Mouse (Mus musculus): ENCODE data around the gene Ror1.
A peak's percentile ranks its signal among the peaks of the same experiment; 100 is the strongest.

Ror1 gene

DNA sequence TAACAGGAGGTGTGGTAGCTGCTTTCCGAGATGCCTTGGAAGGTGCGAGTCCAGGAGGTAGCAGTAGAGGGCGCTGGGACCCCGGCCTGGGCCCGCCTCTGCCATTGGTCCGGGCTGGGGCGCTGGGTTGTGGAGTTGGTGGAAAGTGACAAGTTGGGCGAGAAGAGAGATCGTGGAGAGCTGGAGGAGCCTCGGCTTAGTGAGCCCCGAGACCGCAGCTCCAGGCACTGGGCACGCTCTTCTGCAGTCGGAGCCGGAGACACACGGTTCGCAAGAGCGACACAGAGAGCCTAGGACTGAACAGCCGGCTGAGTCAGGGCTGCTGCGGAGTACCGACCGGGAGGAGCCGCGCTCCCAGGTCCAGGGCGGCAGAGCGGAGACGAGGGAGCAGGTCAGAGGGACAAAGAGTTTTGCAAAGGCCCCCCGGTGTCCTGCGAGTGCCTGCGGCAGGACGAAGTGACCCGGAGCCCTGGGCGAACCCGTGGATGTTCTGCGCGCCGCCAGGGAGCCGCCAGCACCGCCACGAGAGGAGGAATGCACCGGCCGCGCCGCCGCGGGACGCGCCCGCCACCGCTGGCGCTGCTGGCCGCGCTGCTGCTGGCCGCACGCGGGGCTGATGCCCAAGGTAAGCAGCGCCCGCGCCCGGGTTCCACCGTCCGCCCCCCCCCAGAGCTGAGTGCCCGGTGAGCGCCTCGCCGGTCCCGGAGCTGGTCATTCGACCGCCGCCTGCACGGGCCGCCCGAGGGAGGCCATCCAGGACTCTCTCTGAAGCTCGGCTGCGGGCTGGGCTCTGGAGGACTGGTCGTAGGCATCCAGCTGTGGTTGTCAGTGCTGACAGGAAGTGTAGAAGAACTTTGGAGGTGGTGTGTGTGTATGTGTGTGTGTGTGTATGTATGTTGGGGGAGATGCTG, at the start of gene Ror1:
TSS of gene Ror1 (plus strand) at position 107 of the 911 bp plus-strand sequence.
- no peak for DNase-seq (ENCODE audit: low read depth)

DNA sequence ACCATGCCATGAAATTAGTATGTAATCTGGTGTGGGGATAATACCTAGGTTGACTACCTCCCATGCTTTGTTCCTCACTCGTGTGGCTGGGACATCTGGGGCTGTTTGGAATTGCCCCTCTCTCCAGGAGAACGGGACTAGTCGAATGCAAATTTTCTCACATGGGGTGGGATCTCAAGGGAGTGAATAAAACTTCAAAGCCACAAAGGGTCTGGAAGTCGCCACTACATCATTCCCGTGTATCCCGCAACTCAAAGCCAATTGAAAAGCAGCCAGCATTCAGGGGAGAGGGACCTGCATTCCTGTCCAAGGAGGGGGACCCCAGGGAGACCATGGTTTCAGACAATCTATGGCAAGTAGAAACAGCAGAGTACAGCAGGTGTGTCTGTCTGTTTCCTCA, 48.5 kb upstream of the Ror1 start:
- DNase-seq (ENCODE audit: low read depth), result no peak

- no peak for DNase-seq (ENCODE audit: low read depth)
Measured at GRCm38 (mm10) chr4:100048351-100048950, 47.1 kb upstream of the Ror1 start.

GRCm38 (mm10) chr4:100051767-100052166, 43.8 kb upstream of the Ror1 start:
- DNase-seq (ENCODE audit: low read depth), result no peak

DNA sequence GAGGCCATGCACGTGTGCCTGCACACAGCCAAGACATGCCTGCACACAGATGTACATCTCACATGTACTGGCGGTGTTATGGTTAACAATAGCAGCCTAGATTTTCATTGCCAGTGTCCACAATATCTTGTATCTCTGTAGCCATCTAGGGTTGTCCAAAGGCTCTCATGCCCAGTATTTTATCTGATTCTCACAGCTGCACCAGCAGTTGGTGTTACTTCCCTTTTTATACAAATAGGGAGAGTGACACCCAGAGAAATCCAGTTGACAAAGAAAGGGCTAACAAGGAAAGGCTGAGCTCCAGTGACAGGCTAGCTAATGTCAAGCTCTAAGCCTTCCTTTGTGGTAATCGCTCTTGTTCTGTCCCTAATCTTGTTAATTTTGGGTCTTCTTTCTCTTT, 43.3 kb upstream of the Ror1 start:
- DNase-seq (ENCODE audit: low read depth), result peak; percentile 86

DNA sequence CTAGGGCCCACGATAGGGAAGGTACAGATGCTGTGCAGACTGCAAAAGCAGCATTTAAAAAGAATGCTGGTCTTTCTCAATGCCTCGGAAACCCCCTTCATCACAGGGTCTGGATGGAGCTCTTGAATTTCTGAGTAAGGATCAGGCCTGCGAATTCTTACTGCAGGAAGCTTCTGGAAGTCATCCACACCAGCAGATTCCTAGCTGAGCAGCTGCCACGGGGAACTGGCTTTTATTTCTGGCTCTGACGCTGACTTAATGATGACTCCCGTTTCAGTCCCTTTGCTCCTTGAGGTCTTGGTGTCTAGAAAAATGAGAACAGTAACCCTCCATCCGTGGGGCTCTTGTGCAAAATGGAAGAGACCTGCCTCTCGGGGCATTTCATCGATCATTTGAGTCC, 39.5 kb upstream of the Ror1 start:
- DNase-seq (ENCODE audit: low read depth), result no peak

DNA sequence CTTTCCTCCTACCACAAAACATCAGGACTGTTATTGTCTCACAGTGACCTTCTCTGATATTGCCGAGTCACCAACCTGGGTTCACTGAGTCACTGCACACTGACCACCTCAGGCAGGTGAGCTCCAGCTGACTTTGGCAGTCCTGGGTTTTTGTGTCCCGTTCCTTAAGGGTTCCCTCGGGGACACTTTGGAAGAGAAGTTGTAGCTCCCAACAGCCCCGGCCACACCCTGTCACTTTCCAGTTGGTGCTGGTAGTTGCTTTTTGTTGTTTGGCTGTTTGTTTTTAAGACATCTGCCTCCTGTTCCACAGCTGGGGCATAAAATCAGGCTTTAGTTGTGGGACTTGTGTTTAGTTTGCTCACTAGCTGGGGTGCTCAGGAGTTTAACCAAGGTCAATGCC, 39.1 kb upstream of the Ror1 start:
- no peak for DNase-seq (ENCODE audit: low read depth)

DNA sequence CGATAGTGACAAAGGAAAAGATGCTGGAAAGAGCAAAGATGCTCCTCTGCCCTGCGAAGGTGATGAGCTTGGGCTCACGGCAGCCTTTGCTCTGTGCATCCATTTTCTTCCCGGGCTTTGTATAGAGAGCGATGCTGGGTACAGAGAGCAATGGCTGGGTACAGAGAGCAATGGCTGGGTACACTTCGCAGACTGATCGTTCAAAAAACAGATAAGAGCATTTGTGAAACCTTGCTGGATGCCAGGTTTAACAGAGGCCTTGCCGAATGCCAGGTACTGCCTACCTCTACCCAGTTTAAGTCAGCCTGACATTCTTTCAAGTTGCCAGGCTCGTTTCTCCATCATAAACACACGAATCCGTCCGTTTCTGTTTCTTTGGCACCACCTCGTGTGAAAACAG, 38.2 kb upstream of the Ror1 start:
- no peak for DNase-seq (ENCODE audit: low read depth)

DNA sequence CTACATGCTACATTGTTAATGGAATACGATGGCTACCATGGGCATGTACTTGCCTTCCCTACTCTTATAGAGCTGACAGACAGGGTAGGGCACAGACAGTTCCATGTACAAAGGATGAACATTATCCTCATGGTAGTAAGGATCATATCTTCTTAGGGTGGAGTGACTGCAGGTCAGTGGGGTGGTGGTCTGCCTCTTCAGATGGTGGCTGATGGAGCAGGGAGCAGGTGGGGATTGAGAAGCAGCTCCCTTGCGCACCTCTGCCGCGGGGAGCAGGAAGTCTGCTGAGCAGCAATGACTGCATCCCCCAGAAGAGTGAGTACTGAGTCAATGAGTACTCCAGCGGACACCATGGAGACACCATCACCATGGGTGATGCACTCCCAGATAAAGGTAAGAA, 37.0 kb upstream of the Ror1 start:
- DNase-seq (ENCODE audit: low read depth), result no peak

DNA sequence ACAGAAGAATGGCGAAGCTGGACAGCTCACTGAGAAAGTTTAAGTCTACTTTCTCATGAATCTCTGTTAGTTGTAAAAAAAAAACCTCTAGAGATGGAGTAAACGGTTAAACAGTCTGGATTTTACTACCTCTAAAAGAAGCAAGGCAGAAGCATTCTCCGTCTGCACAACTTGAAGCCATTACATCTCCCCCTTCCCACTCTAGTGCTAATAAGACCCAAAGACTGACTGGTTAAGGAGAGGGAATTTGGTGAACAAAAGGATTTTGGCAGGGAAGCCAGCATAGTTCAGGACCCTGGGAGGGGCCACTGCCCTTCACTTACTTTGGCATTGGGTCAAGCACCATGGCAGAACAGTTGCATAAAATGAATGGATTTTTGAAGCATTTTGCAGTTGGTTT, 35.8 kb upstream of the Ror1 start:
- DNase-seq (ENCODE audit: low read depth), result no peak

- DNase-seq (ENCODE audit: low read depth), result no peak
Measured at GRCm38 (mm10) chr4:100061396-100062066, 34.1 kb upstream of the Ror1 start.

GRCm38 (mm10) chr4:100065686-100066085, 29.9 kb upstream of the Ror1 start:
- no peak for DNase-seq (ENCODE audit: low read depth)

DNA sequence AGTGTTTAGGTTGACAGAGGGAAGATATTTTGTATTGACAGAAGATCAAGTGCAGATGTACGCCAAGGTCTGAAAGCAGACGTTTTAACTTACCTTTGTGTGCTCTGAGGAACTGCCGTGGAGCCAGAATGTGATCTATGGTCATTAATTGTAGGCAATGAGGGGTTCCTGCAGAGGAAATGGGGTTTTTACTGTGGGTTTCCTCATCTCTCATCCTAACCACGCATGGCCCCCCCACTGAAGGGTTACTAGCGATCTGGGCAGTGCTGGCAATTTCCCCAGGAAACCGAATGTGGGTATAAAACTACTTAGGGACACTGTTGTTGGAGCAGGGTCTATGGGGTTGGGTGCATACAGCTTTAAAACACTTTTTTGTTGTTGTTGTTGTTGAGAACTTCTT, 25.5 kb upstream of the Ror1 start:
- peak; percentile 39 for DNase-seq (ENCODE audit: low read depth)

GRCm38 (mm10) chr4:100096596-100097181, 1.1 kb downstream of the Ror1 start:
- DNase-seq (ENCODE audit: low read depth), result no peak

- DNase-seq (ENCODE audit: low read depth), result no peak
Measured at GRCm38 (mm10) chr4:100097364-100097979, 1.9 kb downstream of the Ror1 start.

DNA sequence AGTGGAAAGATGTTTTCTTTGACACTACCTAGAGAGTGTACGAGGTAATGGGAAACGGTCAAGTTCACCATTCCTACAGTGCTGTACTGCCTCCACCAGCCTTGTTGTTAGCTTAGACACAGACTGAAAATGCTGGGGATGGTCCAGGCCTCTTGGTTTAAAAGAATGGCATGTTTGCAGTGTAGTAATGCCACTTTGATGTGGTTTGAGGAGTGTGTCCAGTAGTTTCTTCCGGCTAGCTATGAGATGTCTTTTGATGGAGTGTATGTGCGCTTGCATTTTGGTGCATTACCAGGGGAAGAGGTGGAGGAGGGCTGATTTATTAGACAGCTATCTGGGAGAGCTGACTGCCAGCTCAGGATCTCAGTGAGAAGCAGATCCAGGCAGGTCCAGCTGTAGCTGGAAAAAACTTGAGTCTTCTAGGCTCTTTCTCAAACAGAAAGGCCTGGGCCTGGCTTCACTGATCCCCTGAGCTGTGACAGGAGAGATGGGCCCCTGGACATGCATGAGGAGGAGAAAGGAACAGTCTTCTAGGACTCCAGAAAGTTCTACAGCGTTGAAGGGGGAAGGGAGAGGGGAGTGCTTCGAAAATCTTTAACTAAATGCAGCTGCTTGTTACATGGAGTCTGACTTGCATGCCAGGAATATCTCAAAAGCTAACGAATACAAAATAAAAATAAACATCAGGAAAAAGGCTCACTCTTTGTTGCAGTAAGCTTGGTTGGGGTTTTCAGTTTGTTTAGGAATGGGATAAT, 5.7 kb downstream of the Ror1 start:
- no peak for DNase-seq (ENCODE audit: low read depth)

DNA sequence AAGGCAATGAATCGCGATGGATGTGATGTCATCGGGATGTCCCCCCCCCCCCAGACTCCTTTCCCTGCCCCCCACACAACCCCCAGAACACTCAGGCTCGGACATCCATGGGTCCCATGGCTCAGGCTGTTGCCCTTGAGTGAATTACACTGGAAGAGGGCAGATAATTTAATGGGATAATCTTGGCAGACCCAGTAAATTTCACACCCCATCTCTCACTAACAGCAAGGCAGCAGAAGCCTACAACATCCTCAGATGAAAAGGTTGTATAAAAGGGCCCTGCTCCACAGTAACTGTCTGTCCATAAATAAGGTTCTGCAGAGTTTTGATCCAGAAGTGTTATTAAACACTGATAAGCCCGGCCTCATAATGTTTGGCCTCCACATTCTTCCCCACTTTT, 6.3 kb downstream of the Ror1 start:
- no peak for DNase-seq (ENCODE audit: low read depth)

DNA sequence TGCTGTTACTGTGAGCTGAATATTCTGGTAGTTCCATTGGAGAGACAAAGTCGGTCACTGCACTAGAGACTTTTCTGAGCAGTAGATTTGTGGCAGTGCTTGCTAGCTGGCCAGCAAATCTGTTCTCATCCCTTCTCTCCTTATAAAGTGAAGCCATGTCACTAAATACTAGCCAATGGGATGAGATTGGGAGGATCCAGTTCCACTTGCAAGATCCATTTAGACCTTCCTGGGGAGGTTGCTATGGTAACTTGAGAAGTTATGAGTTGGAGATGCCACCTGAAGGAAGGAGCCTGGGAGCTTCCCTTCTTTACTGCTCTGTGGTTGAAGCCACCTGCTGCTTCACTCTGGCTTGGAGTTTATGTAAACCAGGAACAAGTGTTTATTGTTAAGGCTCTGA, 8.7 kb downstream of the Ror1 start:
- no peak for DNase-seq (ENCODE audit: low read depth)

DNA sequence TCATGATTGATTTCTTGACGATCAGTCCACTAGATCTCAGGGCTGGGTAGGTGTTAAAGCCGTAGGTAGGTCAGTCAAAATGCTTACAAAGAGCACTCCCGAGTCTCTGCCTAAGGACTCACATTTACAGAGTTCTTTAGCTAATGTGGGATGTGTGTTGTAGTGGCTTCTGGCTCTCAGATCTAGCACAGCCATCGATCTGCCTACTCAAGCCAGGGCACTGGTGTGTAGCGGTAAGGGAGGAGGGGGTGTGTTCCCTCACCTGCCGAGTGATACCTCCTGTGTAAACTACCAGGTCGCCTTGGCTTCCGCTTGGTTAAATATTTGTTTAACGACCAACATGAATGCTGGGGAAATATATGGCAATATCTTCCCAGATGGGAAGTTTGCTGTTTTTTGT, 12.0 kb downstream of the Ror1 start:
- no peak for DNase-seq (ENCODE audit: low read depth)

DNA sequence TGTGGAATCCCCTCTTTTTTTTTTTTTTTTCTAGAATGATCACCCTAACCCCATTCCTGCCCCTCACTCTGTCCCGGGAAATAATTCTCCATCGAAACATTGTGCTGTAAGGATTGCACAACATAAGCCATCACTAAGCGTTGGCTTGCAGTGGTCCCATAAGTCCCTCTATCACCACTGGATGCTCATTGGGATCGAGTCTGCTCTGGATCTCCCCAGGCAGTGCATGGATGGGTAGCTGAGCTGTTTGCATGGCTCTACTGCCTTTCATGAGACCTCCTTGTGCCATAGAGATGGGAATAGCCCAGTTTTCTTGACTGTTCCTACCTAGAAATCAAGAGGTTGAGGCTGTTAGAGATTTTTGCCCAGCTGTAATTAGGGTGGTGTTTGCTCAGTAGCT, 13.0 kb downstream of the Ror1 start:
- no peak for DNase-seq (ENCODE audit: low read depth)

- no peak for DNase-seq (ENCODE audit: low read depth)
Measured at GRCm38 (mm10) chr4:100114148-100114547, 18.6 kb downstream of the Ror1 start.

DNA sequence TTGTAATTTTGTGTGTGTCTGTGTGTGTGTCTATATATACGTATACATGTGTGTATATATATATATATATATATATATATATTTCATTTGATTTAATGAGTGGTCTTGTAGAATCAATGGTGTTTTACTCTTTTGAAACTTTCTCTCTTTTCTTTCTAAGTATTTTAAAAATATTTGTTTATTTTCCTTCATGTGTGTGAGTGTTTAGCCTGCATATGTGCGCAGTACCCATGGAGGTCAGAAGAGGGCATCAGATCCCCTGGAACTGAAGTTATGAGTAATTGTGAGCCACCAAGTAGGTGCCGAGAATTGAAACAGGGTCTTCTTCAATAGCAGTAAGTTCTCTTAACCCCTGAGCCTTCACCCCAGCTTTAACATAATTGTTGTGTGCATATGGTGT, 20.8 kb downstream of the Ror1 start:
- no peak for DNase-seq (ENCODE audit: low read depth)

Measured in 416B (cell line).